Mouse (Mus musculus) layer of hippocampus, postnatal 36 days (tissue): ENCODE data around the gene Sstr3. TPM values are rescaled to one million over a fixed set of nuclear protein-coding genes. Genes with fewer than 3 reads are reported as not detected.

Experiments
- DNase-seq, 2 experiments: peaks; one replicate each; pipeline ENCODE4 v3.0.0; 2022
- total RNA-seq, 2 experiments: library from RNA; stranded (reverse); gene quantifications; 2 replicates each; pipeline ENCODE4 v1.2.3; 2021

Sstr3 gene
- total RNA-seq, 2 experiments from 2014 or later, result 21.6 to 25.1 TPM

DNA sequence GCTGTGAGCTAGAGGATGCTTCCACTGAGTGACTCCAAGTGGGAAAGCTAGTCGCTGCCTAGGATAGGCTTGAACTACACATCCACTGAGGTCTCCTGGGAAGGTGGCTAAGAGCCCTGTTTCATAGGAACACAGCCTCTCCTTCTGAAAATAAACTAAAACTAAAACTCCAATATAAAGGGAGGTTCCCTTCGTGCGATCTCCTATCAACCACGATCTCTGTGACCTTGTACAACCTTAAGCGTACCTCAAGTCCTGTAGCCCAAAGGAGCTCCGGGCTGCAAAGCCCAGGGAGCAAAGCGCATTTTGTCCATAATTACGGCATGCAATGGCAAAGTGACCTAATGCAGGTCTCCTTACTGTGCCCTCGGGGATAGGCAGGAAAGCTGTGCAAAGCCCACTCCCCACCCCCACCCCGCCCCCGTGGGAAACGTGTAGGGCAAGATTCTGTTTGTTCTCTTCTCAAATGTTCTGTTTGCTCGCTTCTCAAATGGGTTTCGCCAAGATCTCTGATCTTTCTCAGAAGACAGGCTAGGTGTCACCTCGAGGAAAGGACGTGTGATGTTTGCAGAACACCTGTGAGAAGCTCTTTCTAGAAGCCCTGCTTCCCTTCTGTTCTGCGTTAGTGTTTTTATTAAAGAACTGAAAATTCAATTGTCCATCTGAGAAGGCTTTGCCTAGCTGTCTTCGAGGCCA lies 41.9 kb downstream of the Sstr3 start:
- no peak for DNase-seq

DNA sequence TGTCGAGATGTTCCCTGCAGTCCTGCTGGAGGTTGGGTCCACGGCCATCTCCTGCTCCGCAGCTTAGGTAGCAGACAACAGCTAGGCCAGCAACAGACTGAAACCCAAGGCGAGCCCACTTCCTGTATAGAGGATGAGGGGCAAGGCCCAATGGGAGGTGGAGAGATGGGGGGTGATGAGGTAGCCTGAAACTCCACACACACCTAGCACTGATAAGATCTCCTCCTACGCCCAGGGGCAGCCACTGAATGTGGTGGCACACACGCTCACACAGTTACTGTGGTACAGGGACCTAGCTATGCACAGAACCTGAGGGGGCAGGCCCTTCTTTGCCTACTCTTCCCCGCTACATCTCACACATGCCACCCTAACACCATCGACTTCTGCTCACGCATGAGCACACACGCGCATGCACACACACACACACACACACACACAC lies 49.5 kb downstream of the Sstr3 start, which contains the start of gene Il2rb:
Il2rb (minus strand) TSS at position 304 of the 439 bp plus-strand sequence.
- no peak for DNase-seq

DNA sequence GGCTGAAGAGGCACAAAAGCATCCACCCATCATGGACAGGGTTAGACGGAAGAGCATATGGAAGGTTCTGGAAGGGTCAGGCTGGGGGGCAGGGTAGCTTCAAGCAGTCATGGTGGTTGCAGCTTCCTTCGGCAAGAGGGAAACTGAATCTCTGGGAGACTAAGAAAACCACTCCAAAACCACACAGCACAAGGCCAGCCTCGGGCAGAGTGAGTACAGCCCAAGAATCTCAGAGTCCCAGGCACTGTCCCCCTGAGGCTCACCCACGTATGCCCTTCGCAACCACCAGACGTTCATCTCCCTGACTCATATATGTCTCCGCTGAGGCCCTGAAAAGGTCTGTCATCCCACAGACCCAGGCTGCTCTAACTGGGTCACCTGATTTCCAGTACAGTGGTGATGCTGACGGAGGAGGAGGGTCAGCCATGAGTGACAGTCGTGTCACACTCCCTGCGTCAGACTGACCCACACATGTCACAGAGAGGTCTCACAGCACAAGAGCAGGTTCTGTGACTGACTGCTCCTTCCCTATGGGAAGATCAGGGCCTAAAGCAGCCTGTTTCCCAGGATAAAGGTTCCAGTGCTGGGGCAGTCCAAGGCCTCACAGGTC lies 51.0 kb downstream of the Sstr3 start:
- no peak for DNase-seq

DNA sequence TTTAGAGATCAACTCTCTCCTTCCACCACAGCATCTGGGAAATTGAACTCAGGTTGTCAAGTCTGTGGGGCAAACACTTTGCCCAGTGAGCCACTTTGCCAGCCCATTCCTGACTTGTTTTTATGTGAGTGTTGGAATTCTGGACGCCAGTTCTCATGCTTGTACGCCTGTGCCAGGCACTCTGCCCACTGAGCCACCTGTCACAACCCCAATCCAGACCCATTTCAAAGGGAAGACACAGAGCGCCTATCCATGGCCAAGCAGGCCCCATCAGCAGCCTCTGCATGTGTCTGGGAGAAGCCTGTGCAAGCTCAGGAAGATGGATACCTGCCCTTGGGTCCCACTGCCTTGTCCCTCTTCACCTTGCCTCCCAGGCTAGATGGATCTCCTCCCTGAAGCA lies 53.2 kb downstream of the Sstr3 start:
- DNase-seq, result no peak

DNA sequence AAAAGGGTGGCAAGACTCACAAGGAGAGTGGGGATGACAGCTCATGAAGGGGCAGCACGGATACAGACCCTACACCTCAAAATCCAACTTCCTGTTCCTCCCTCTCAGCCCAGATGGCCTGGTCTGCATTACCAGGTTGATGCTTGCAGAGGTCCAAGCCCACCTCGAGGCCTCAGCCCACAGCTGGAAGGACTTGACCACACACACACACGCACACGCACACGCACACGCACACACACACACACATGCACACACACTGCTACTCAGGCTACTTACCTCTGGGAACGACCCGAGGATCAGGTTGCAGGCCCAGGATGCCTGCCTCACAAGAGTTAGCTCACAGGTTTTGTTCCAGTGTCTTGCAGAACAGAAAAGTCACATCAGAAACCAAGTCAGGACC lies 54.6 kb downstream of the Sstr3 start:
- DNase-seq, result no peak

DNA sequence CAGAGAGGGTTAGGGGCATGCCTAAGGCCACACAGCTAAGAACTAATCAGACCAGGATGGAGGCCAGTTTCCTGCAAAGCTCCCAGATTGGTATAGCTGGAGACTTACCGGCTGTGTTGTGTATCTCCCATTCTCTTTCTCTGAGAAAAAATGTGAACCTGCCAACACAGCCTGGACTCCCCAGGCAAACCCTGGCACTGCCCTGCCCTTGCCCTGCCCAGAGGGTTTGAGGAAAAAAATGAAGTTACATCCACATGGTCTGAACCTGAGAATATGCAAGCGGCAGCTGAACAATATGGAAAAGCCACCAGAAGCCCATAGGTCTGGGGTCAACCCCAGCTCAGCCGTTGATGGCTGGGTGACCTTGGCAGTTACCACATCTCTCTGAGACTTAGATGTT lies 55.2 kb downstream of the Sstr3 start:
- no peak for DNase-seq

DNA sequence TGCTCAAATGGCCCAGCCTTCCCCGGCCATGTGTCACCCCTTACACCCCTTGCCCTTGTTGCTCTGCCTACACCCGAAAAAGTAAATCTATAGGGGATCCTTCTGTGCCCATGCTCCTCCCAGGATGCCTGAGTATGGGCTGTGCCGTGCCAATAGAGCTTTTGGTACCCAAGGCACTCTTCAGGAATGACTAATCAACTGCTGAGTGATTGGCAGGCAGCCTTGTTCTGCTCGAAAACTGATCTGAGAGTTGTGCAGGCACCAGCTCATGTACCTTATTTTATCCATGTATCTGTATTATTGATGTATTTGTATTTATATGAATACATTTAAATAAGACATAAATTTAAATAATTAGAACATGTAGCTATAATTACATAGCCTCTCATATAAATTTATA lies 57.4 kb downstream of the Sstr3 start:
- DNase-seq, result no peak

Other genes with a start within 250 kb of the Sstr3 start
- gene Csf2rb2, start 239.0 kb downstream of the Sstr3 start, total RNA-seq, result 1 to 10 TPM; 1.4 to 1.5 TPM
- gene Csf2rb, start 218.9 kb downstream of the Sstr3 start, total RNA-seq, result 1 to 10 TPM; 1.1 to 2.1 TPM
- not detected for gene Tex33, start 148.8 kb downstream of the Sstr3 start, total RNA-seq
- gene Tst, start 138.8 kb downstream of the Sstr3 start, total RNA-seq, result 10 to 100 TPM; 37.7 to 40.9 TPM
- 10 to 100 TPM; 24.6 to 30.7 TPM for gene Mpst, start 138.3 kb downstream of the Sstr3 start, total RNA-seq
- 100 to 1,000 TPM; 248 TPM for gene Kctd17, start 116.1 kb downstream of the Sstr3 start, total RNA-seq
- 1 to 10 TPM; 3.7 to 5.0 TPM for gene Tmprss6, start 76.1 kb downstream of the Sstr3 start, total RNA-seq
- gene Il2rb, start 49.4 kb downstream of the Sstr3 start, total RNA-seq, result under 1 TPM; 0.17 to 0.18 TPM
- gene C1qtnf6, start 13.3 kb downstream of the Sstr3 start, total RNA-seq, result 1 to 10 TPM; 3.5 to 4.4 TPM
- gene Rac2, start 28.1 kb upstream of the Sstr3 start, total RNA-seq, result 1 to 10 TPM; 2.0 to 2.7 TPM
- gene Cyth4, start 52.4 kb upstream of the Sstr3 start, total RNA-seq, result 10 to 100 TPM; 22.2 to 23.7 TPM
- 100 to 1,000 TPM; 181 to 207 TPM for gene Elfn2, start 174.1 kb upstream of the Sstr3 start, total RNA-seq
- gene Mfng, start 228.8 kb upstream of the Sstr3 start, total RNA-seq, result 1 to 10 TPM; 5.4 to 6.2 TPM